Mouse (Mus musculus) inflammation-experienced regulatory T-cells, adult 6 months (primary cell): ENCODE measurements around the gene Mras. TPM values are rescaled to one million over a fixed set of nuclear protein-coding genes. Genes with fewer than 3 reads are reported as not detected.

Source experiments
- ATAC-seq: one replicate; pipeline ENCODE4 v1.8.0; 2017
- polyA plus RNA-seq, 3 experiments: library from polyadenylated mRNA; unstranded; fragments of 100-300 nt; shearing (Covaris generic); gene quantifications; one replicate each; pipeline ENCODE4 v1.2.1; 2017

Mras gene
- polyA plus RNA-seq, 3 experiments from 2014 or later: 0.32 TPM; not detected in 2

DNA sequence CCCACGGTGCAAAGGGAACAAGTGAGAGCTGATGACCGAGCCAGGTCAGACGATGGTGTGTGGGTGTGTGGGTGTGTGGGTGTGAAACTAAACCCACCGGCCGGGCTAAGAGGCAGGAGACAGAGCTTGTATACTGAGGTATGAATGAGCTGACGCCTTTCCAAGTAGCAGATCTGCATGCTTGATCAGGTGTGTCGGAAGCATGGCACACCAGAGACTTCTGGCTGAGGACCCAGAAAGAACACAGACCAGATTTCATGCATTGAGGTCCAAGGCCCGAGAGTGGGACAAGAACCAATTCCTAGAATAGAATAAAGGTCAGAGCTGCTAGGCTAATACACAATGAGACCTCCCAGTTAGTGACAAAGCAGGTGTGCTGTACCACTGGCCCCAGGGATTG lies 1.9 kb upstream of the Mras start:
- no peak for ATAC-seq

- no peak for ATAC-seq
Measured at GRCm38 (mm10) chr9:99437781-99438565, 792 bp upstream of the Mras start.

GRCm38 (mm10) chr9:99436182-99437030 lies 775 bp downstream of the Mras start:
- no peak for ATAC-seq

- no peak for ATAC-seq
Measured at GRCm38 (mm10) chr9:99435619-99436181, 1.5 kb downstream of the Mras start.

- ATAC-seq: no peak
Measured at GRCm38 (mm10) chr9:99434892-99435618, 2.1 kb downstream of the Mras start.

DNA sequence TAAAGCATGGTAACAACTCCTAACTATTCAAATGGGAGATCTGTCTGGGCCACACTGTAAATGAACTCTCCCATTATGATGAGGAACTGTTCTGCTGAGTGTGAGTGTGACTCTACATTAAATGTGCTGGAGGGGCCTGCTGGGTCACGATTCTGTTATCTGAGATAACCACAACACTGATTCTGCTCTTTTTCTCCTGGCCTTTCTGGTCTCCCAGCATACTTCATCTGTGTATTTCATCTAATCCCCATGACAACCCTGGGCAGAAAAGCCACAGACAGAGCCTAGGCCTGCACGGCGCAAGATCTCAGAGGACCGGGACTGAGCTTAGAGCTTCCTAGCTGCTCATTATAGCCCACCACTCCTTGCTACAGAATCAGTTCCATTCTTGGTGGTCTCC lies 4.7 kb downstream of the Mras start:
- ATAC-seq: no peak

- no peak for ATAC-seq
Measured at GRCm38 (mm10) chr9:99431963-99432362, 5.2 kb downstream of the Mras start.

DNA sequence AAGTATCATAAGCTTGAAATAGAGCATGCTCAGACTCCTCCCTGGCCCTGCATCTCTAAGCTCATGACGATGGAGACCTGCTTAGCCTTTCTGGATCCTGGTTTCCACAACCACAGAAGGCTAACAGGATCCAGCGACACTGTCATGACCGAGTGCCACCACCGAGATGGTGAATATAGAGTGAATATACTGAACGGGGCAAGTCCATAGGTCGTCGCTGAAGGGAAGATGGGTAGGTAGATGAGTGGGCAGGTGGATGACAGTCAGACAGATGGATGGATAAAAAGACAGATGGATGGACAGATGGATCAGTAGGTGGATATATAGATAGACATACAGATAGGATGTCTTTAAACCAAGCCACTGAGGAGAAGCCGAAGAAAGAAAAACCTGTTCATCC lies 5.8 kb downstream of the Mras start:
- ATAC-seq: no peak

- ATAC-seq: no peak
Measured at GRCm38 (mm10) chr9:99430806-99431205, 6.4 kb downstream of the Mras start.

DNA sequence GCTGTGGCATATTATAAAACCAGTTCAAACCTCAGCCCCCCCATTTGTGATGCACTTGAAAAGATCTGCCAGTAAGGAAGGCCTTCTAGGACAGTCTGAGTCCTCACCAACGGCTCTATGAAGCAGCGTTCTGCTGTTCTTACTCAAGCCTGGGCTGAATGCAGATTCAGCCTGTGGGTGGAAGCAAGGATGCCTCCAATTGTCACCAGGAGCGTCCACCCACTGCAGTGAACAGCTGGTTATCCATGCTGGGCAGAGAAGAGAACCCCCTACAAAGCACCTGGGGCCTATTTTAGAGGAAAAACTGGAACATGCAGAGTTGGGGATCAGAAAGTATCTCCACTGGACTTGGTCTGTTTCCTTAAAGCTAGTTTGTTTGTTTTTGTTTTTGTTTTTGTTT lies 7.3 kb downstream of the Mras start:
- no peak for ATAC-seq

GRCm38 (mm10) chr9:99428601-99429331 lies 8.4 kb downstream of the Mras start:
- no peak for ATAC-seq

- ATAC-seq: no peak
Measured at GRCm38 (mm10) chr9:99425262-99425661, 11.9 kb downstream of the Mras start.

DNA sequence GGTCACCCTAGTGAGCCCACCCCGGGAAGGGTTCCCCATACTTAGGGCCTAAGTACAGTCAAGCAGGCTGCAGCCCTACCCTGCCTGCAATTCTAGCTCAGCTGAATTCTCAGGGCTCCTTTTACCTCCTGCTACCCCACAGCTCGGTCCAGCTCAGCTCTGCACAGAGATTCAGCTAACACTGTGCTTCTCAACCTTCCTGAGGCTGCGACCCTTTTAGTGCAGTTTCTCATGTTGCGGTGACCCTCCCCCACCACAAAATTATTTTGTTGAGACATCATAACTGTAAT lies 12.7 kb downstream of the Mras start:
- no peak for ATAC-seq

- ATAC-seq: no peak
Measured at GRCm38 (mm10) chr9:99423692-99424573, 13.2 kb downstream of the Mras start.

DNA sequence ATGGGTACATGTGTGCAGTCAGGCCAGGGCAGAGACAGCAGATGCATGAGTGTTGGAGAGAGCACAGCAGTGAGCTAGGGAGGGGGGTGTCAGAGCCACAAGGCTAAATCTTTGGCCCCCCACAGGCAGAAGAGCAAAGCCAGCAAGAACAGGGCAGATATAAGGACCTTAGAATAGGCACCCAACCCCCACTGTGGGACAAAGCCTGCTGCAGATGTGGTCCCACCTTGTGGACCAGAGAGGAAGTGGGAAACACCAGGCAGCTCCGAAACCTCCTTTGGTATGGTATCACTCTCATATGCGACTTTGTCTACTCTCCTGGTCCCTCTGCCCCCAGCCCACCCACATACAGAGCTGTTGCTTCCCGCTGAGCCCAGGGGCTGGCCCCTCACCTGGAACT lies 15.3 kb downstream of the Mras start:
- ATAC-seq: no peak

DNA sequence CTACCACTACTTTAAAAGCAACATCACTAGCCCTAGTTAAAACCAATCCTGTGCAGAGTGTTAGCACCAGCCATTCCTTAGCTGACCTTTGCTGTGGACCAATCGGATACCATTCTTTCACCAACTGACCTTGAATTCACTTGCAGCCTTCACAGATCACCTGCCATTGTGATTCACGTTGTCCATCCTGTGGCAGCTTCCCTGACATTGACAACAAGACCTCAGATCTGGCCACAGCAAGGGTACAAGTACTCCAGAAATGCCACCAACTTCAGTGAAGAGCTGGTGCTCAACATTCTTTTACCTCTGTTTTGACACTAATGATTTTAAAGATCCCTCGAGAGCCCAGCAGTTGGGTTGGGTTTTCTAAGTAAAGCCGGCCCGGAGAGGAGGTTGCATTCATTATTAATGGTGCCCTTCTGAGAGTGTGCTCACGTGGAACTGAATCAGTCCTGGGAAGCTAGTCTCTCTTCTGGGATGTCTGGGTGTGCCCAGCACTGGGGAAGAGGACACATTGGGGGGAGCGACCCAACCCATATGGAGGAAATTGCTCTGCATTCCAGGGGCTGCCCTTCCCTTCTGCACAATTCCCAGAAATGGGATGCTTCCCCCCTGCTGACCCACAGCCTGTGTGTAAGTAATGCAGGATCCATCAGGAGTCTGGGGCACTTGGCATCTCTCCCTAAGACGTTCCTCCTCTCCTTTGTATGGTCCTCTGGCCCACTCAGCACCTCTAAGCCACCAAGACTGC lies 17.1 kb downstream of the Mras start:
- ATAC-seq: no peak

DNA sequence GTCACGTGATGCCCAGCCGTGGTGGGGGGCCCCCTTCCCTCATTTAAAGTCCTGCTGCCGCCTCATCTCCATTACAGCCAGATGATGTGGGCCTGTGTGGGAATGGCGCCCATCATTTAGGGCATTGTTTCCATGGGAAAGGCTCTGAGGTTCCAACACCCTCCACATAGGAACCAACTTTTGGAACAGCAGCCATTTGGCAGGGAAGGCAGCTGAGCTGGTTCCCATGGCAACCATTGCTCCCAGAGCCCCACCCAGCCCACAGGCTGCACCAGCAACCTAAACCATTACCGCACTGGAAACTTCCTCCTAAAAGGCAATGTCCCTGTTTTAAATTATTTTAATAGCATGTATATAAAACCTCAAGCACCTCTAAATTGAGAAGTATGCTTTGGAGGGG lies 18.8 kb downstream of the Mras start:
- ATAC-seq: no peak

GRCm38 (mm10) chr9:99417288-99417846 lies 19.8 kb downstream of the Mras start:
- ATAC-seq: no peak

DNA sequence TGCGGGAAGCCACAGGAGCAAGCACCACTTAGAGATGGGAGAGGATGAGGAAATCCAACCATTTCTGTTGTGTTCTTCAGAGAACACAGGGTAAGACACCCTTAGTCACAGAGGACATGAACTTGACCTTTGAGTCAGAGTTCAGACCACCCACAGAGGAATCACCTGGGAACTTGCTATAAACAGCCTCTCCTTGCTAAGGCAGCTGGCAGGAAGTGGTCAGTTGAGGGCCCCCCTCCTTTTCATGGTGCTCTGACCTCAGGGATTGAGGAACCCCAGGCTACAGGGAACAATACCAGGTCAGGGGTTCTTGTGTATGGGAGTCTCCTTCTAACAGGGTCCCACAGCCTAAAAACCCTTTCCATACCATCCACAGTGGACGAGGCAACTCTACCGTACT lies 20.4 kb downstream of the Mras start:
- ATAC-seq: no peak

GRCm38 (mm10) chr9:99411785-99412184 lies 25.4 kb downstream of the Mras start:
- ATAC-seq: no peak
